Mouse (Mus musculus): ENCODE results near the gene Cdt1. TPM values are rescaled to one million over a fixed set of nuclear protein-coding genes. Genes with fewer than 3 reads are reported as not detected.
A peak's percentile ranks its signal among the peaks of the same experiment; 100 is the strongest.
"Not testable (repeated sequence)": the region's sequence is repeated elsewhere in the genome, so short reads cannot be mapped to it uniquely, and the experiment has no call there.

The Cdt1 gene
- total RNA-seq, 4 experiments from 2014 or later = 1.4 to 2.4 (median 1.7) TPM

DNA sequence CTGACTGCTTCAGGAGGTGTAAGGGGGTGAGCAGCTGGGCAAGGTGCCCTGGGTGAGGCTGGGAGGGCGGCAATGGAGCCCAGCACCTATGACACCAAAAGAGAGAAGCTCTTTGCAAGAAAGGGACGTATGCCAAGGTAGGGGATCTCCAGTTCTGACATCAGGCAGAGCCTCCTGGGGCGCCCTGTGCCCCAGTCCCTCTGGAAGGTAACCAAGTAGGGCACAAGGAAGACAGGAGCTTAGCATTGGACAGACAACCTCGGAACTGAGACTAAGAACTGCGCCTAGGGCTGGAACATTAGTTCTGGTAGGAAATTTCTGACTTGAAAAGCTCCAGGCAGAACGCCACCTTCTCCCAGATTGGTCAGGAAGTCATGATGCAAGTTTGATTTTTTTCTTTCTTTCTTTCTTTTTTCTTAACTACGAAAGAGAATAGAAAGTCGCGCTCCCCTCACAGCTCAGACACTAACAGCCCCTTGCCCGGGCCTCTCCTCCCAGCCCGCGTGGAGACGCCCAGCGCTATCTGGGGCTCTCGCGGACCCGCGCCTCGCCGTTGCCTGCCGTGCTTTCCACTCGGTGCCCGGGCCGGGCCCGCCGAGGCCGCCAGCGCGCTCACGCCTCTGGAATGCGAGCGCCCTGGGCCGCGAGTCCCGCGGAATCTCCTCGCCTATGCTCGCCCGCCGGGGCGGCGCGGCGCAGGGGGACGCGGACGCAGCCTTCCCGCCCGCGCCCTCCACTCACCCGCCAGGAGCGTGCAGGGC, 17.4 kb upstream of the Cdt1 start:
- DNase-seq (ENCODE audit: low spot score in 2 of 2) = no peak

DNA sequence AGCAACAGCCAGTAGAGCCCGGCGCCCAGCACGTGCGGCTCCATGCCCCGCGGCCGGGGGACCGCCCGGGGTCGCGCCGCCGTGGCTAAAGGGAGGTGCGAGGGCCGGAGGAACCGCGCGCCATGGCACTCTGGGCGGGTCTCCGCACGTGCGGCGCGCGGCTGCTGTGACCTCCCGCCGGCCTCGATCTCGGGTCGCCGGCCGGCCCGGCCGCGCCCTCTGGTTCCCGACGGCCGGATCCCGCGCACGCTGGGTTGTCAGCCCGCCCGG, 16.9 kb upstream of the Cdt1 start:
- DNase-seq (ENCODE audit: low spot score in 2 of 2) = no peak

DNA sequence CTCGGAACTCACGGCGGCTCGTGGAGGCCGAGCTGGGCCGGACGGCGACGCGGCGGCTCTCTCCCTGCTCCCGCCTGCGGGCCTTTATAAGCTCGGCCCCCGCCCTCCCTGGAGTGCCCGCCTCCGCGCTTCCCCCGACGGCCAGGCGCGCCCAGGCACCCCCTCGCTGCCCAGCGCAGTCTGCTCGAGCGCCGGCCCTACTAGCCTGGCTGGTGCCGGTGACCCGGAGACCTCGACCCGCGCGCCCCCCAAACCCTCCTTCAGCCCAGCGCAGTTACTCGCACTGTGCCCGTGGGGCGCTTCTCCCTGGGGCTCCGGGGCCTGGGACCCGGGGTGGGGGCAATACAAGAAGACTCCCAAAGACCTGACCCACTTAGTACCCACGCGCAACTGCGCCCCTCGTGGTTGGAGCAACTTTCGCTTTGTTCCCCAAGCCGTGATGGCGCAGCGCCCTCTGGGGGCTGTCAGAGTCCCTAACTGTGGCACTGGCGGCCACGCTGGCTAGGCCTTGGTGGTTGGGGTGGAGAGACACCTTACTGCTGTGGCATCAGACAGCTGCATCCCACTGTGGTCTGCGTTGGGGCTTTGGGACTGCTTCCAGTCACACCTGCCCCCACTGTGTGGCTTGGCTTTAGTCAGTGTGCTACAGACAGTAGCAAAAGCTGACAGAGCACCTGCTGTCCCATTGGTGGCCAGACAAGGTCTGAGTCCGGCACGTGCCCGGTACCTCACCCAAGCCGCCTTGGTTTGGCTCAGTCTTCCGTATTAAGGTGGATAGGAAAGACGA, 16.4 kb upstream of the Cdt1 start, which contains the start of gene Piezo1:
Piezo1 (minus strand) TSS at position 65 of the 787 bp plus-strand sequence.
- DNase-seq (ENCODE audit: low spot score in 2 of 2) = peak in 1 of 2 experiments; percentile 74

DNA sequence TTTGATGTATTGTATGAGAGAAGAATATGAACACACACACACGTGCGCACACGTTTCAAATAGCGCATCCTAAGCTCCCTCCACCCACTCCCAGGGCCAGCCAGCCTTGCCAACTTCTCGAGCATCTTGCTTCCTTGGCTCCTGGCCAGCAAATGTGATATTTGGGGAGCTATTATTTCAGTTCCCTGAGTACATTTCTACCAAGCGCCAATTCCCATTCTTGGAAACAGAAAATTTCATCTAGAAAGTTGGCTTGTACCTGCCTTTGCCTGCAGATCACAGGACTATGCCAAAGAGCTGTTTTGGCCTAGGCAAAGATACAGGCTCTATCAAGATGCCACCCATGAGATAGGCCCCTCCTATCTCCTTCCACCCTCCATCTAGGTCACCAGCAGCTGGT, 13.0 kb upstream of the Cdt1 start:
- peak in 1 of 2 experiments; percentile 64 for DNase-seq (ENCODE audit: low spot score in 2 of 2)

DNA sequence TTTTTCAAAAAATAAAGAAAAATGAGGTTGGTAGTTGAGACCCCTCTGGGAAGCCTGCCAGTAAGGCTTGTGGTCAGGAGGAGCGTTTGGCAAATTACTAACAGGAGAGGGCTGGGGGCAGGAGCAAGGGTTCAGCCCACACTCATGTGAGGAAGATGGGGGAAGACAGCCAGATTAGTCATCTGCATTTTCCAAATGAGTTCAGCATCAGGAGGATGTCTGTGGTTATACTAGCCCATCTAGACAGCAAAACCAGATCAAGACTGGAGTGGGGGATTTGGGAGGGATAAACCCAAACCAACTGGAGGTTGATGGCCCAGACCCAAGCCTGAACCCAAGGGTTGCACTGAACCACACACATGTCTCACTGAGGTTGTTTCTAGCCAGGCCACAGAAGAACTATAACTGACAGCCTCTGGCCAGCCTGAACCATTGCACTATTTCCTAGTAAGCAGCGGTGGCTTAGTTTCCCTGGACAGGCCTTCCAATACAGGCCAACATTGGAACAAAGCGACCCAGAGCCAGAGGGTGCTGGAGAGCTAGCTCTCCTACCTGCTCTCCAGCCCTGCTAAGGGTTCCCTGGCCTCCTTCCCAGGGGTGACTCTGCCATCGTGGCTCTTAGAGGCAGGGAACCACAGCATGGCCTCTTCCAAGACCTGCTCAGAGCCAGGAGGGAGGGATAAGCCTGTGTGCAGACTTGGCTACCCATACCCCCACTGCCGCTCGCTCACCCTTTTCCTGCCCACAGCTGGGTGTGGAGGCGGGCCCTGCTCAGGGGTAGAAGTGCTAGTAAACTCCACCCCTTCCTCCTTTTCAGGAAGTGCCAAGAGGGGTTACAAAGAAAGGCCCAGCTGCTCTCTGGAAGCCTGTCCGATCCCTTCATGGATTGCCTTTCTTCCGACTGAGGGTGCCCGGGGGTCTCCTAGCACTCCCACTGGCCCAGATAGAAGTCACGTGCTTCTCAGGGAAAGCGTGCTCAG, 11.5 kb upstream of the Cdt1 start:
- no peak for DNase-seq (ENCODE audit: low spot score in 2 of 2)

GRCm38 (mm10) chr8:122557248-122558038, 10.4 kb upstream of the Cdt1 start:
- DNase-seq (ENCODE audit: low spot score in 2 of 2) = no peak

DNA sequence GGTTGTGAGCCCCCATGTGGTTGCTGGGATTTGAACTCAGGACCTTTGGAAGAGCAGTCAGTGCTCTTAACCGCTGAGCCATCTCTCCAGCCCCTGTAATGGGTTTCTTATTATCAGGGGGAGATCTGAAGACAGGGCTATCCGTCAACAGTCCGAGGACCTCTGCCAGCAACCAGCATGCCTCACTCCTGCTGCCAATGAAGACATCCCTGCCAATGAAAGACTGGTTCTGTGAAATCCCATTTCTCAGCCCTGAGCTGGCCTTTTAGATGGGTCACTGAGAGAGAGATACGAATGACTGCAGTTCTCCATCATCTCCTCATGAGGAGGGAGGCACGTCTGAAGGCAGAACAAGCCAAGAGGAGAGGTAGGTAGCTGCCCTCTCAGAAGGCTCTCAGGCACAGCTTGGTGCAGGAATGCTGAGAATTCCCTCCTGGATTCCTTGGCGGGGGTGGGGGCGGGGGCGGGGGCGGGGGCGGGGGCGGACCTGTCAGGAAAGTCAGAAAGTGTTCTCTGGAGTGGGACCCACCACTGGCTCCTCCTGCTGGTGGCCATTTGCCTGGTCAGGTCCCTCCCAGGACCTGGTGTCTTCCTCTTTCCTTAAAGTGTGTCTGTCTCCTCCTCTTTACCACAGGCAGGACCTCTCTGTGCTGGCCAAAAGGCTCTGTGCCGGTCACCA, 9.0 kb upstream of the Cdt1 start:
- DNase-seq (ENCODE audit: low spot score in 2 of 2) = no peak

- no peak for DNase-seq (ENCODE audit: low spot score in 2 of 2)
Measured at GRCm38 (mm10) chr8:122561199-122561598, 6.6 kb upstream of the Cdt1 start.

GRCm38 (mm10) chr8:122564363-122565352, 3.2 kb upstream of the Cdt1 start:
- DNase-seq (ENCODE audit: low spot score in 2 of 2) = no peak

- no peak for DNase-seq (ENCODE audit: low spot score in 2 of 2)
Measured at GRCm38 (mm10) chr8:122566766-122567165, 1.0 kb upstream of the Cdt1 start.

DNA sequence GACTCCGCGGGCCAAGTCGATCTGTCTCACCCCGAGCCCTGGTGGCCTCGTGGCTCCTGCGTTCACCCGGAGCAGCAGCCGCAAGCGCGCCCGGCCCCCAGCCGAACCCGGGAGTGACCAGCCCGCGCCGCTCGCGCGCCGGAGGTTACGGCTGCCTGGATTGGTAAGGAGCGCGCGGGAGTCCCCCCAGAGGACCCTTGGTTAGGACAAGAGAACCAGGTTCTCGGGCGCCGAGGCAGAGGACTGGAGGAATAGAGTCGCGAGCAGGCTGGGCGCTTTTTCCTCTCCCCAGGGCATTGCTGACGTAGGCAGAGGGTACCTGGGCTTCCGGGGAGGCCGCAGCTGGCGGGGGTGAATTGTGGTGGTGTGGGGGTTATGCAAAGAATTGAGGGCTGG, 292 bp downstream of the Cdt1 start:
- no peak for DNase-seq (ENCODE audit: low spot score in 2 of 2)

GRCm38 (mm10) chr8:122568881-122569309, 1.1 kb downstream of the Cdt1 start:
- DNase-seq (ENCODE audit: low spot score in 2 of 2) = no peak

DNA sequence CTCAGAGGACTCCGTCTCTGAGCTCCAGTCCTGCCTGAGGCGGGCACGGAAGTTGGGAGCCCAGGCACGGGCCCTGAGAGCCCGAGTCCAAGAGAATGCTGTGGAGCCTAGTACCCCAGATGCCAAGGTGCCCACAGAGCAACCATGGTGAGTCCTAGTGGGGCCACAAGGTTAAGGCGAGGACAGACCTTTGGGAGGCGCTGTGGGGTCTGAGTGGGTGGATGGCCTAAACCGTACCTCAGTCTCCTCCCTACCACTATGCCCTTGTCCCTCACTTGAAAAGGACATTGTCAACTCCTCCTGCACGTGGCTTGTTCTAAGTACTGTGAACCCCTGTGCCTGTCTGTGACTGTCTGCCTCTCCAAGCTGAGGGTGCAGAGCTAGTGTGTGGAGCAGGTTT, 1.5 kb downstream of the Cdt1 start:
- no peak for DNase-seq (ENCODE audit: low spot score in 2 of 2)

DNA sequence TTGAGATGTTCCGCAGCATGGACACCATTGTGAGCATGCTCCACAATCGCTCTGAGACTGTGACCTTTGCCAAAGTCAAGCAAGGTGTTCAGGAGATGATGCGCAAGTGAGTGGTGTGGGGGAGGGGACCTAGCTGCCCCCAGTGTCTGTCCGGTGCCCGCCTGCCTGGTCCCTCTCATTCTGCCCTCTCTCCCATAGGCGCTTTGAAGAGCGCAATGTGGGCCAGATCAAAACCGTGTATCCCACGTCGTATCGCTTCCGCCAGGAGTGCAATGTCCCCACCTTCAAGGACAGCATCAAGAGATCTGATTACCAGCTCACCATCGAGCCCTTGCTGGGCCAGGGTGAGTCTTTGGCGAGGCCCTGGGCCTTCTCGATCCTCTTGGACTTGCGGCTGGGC, 2.2 kb downstream of the Cdt1 start:
- DNase-seq (ENCODE audit: low spot score in 2 of 2) = no peak

- no peak for DNase-seq (ENCODE audit: low spot score in 2 of 2)
Measured at GRCm38 (mm10) chr8:122571153-122571552, 3.3 kb downstream of the Cdt1 start.

DNA sequence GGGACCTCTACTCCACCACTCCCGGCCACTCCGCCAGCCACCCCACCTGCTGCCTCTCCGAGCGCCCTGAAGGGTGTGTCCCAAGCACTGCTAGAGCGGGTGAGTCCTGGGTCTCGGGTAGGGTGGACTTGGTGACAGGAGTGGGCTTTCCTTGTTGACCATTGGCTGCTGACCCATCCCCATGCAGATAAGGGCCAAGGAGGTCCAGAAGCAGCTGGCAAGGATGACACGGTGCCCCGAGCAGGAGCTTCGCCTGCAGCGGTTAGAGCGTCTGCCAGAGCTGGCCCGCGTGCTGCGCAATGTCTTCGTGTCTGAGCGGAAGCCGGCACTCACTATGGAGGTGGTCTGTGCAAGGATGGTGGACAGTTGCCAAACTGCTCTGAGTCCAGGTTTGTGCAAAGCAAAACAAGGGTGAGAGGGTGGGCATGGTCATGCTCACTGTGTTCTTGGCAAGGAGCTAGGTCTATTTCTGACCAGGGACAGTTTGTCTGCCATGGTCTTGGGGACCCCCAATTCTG, 4.0 kb downstream of the Cdt1 start:
- no peak for DNase-seq (ENCODE audit: low spot score in 2 of 2)

DNA sequence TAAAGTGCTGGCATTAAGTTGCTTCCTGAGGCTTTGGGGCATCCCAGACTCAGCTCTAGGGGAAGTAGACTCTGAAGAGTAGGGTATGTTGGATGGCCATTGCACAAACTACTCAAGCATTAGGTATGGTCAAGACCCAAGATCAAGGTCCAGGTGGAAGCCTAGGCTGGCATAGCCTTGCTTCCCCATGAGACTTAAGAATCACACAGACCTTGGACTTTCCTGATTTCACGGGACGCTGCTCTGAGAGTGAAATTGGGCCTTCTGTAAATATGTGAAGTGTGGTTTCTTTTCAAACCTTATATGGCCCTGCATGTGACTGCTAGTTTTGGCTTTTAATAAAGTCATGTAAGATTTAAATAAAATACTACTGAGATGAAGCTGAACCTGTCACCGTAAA, 4.9 kb downstream of the Cdt1 start:
- DNase-seq (ENCODE audit: low spot score in 2 of 2) = no peak

GRCm38 (mm10) chr8:122573176-122573575, 5.4 kb downstream of the Cdt1 start:
- DNase-seq (ENCODE audit: low spot score in 2 of 2) = not testable (repeated sequence)

DNA sequence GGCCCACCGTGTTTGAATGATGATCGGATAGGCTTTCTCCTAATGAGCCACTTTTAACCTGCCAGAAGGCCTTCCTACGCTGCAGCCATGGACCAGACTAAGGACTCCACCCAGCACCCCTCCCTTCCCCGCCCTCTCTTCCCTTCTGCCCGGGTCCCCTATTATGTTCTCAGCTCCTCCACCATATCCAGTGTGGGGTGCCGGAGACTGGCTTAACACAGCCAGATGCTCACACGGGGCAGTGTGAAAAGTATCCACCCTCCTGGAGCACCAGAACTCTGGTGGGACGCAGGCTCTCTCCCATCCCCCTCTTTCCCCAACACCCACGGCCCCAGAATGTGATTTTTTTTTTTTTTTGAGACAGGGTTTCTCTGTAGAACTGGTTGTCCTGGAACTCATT, 5.8 kb downstream of the Cdt1 start:
- no peak for DNase-seq (ENCODE audit: low spot score in 2 of 2)

Measured in layer of hippocampus, adult 8-10 months (tissue).